Mouse (Mus musculus): ENCODE data around the gene C1ql3. TPM values are rescaled to one million over a fixed set of nuclear protein-coding genes. Genes with fewer than 3 reads are reported as not detected.
A peak's percentile ranks its signal among the peaks of the same experiment; 100 is the strongest.

Gene C1ql3
- total and polyA plus RNA-seq, 2 experiments from 2014 or later: 2.4 to 12.5 TPM

GRCm38 (mm10) chr2:13009261-13009972, 2.2 kb downstream of the C1ql3 start:
- no peaks in the 10 kb centered on the region for H3K9me3 ChIP-seq (ENCODE audit: low read length)
- no peak overlapping the region for H3K27ac ChIP-seq (ENCODE audit: low read depth, low read length)
- no peaks in the 10 kb centered on the region for H3K36me3 ChIP-seq (ENCODE audit: insufficient read depth, low read length)
- peak overlapping the region; percentile 100 for H3K4me2 ChIP-seq (ENCODE audit: low read depth, low read length, poor library complexity, severe bottlenecking)
- DNase-seq (ENCODE audit: low spot score) (peak; percentile 17), ATAC-seq (ENCODE audit: low FRiP score) (no peak)
- WGBS: 14% methylated on average over 18 of the region's 18 CpGs
- peak overlapping the region; percentile 53 for H3K4me3 ChIP-seq (ENCODE audit: low read depth, low read length)
- no peaks in the 10 kb centered on the region for H3K4me1 ChIP-seq (ENCODE audit: insufficient read depth, low read length)
- H3K9ac ChIP-seq (replicated peaks; ENCODE audit: low read length, poor library complexity, severe bottlenecking): peak overlapping the region; percentile 51; the same call in 1 of the 2 replicates
- H3K27me3 ChIP-seq (ENCODE audit: insufficient read depth, low read length): peaks cover 34% of the 10 kb centered on the region
- TF ChIP-seq CTCF (IDR thresholded peaks at IDR 0.05): no peak

DNA sequence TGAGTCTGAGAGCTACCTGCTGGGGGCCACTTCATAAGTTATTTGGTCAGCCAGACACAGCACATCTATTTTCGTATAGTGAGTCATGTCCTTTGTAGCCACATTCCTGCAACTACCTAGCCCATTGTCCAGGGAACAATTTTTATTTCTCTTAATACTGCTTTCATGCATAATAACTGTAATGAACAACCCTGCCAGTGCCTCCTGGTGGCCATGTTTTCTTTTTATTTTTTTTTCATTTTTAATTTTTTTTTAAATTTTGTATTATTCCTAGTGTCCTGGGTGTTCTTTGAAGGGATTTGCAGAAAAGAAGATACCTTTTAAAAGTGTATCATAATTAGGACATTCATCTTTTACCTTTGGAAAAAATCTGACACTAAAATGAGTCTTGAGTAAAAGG, 3.2 kb downstream of the C1ql3 start:
- no peak overlapping the region for H3K4me2 ChIP-seq (ENCODE audit: low read depth, low read length, poor library complexity, severe bottlenecking)
- no peaks in the 10 kb centered on the region for H3K4me1 ChIP-seq (ENCODE audit: insufficient read depth, low read length)
- peaks cover 34% of the 10 kb centered on the region for H3K27me3 ChIP-seq (ENCODE audit: insufficient read depth, low read length)
- 79% methylated on average over 1 of the region's 1 CpGs for WGBS
- no peaks in the 10 kb centered on the region for H3K36me3 ChIP-seq (ENCODE audit: insufficient read depth, low read length)
- no peak overlapping the region for H3K27ac ChIP-seq (ENCODE audit: low read depth, low read length)
- ATAC-seq (ENCODE audit: low FRiP score) (no peak), DNase-seq (ENCODE audit: low spot score) (no peak)
- TF ChIP-seq CTCF (IDR thresholded peaks at IDR 0.05): peak; percentile 43
- no peak overlapping the region for H3K9ac ChIP-seq (replicated peaks; ENCODE audit: low read length, poor library complexity, severe bottlenecking)
- no peaks in the 10 kb centered on the region for H3K9me3 ChIP-seq (ENCODE audit: low read length)
- H3K4me3 ChIP-seq (ENCODE audit: low read depth, low read length): no peak overlapping the region; the same call in 1 of the 2 replicates

DNA sequence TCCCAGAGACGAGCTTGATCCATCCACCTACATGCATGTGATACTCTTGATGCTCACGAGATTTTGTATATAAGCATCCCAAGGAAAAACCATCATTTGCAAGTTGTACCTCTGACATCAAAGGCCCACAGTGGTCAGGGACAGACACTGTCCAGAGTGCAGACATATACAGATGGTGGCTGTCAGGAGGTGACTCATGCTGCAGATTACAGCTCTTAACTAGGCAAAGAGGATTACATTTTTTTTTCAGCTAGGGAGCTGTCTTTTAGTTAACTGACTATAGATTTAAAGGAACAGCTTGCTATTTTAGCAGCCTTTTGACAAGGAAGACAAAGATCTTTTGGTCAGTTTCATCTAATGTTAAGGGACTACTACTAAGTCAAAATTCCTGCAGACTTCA, 11.6 kb downstream of the C1ql3 start:
- WGBS: 67% methylated on average over 2 of the region's 2 CpGs
- H3K9ac ChIP-seq (replicated peaks; ENCODE audit: low read length, poor library complexity, severe bottlenecking): no peak overlapping the region
- DNase-seq (ENCODE audit: low spot score): no peak

DNA sequence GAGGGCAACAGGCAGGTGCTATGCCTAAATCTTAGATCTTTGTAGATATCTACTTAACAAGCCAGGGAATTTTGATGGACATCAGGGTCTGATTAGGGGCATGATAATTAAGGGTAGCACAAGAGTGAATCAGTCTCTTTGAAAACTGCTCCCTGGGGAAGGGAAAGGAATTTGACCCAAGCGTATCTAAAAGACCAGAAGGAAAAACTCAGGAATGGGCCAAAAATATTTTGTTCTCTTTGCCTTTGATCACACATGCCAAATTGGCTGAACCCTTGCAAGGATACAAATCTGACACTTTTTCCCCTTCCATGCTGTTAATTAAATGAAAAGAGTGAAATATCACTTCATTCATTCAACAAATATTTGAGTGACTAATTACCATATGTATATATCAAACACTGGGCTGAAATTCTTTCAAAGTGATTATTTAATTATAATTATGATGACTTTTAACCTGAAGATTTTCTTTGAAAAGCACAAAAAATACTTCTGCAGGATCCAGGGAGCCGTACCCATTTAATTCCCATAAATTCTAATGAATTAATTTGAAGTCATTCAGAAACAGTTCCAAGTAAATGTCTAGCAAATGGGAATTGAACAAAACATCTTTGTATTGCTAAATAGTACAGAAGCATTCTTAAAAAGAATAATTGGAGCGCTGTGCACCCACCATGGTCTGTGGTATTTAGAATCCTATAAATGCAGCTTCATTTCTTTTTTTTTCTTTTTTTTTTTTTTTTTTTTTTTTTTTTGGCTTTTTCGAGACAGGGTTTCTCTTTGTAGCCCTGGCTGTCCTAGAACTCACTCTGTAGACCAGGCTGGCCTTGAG, 26.5 kb downstream of the C1ql3 start:
- Histone ChIP-seq H3K4me1 (ENCODE audit: insufficient read depth, low read length) (no peaks in the 10 kb centered on the region), H3K4me3 (ENCODE audit: low read depth, low read length) (no peak overlapping the region), H3K9me3 (ENCODE audit: low read length) (no peaks in the 10 kb centered on the region), H3K9ac (replicated peaks; ENCODE audit: low read length, poor library complexity, severe bottlenecking) (no peak overlapping the region), H3K4me2 (ENCODE audit: low read depth, low read length, poor library complexity, severe bottlenecking) (no peak overlapping the region), H3K27ac (ENCODE audit: low read depth, low read length) (no peak overlapping the region), H3K27me3 (ENCODE audit: insufficient read depth, low read length) (no peaks in the 10 kb centered on the region), H3K36me3 (ENCODE audit: insufficient read depth, low read length) (no peaks in the 10 kb centered on the region)
- no peak for TF ChIP-seq CTCF (IDR thresholded peaks at IDR 0.05)
- no peak for ATAC-seq (ENCODE audit: low FRiP score)
- WGBS: 77% methylated on average over 4 of the region's 4 CpGs
- DNase-seq (ENCODE audit: low spot score): no peak

More for the DNA sequence above, 11.6 kb downstream of the C1ql3 start:
- H3K36me3 ChIP-seq (ENCODE audit: insufficient read depth, low read length): no peaks in the 10 kb centered on the region
- H3K27me3 ChIP-seq (ENCODE audit: insufficient read depth, low read length): no peaks in the 10 kb centered on the region
- H3K9me3 ChIP-seq (ENCODE audit: low read length): no peaks in the 10 kb centered on the region
- no peak overlapping the region for H3K4me3 ChIP-seq (ENCODE audit: low read depth, low read length)
- no peak for ATAC-seq (ENCODE audit: low FRiP score)
- TF ChIP-seq CTCF (IDR thresholded peaks at IDR 0.05): no peak
- no peak overlapping the region for H3K27ac ChIP-seq (ENCODE audit: low read depth, low read length)
- H3K4me2 ChIP-seq (ENCODE audit: low read depth, low read length, poor library complexity, severe bottlenecking): no peak overlapping the region
- no peaks in the 10 kb centered on the region for H3K4me1 ChIP-seq (ENCODE audit: insufficient read depth, low read length)

DNA sequence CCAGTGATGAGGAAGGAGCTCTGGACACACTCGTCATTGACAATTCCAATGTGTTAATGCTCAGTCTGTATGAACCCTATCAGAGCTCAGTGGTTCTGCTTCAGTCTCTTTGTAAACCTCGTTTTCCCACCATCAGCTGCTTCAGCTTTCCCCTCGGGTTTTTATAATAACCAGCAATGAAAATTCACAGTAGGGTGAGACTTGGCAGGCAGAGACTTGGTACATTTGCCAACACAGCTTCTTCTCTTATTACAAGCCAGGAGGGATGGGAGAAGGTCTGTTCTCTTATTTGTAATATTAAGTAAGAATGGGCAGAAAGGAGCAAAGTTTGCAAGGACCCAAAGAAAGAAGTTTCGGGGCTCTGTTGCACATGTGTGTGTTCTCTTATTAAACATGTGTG, 32.8 kb downstream of the C1ql3 start:
- Histone ChIP-seq H3K27ac (ENCODE audit: low read depth, low read length) (no peak overlapping the region), H3K36me3 (ENCODE audit: insufficient read depth, low read length) (no peaks in the 10 kb centered on the region), H3K9me3 (ENCODE audit: low read length) (no peaks in the 10 kb centered on the region), H3K4me3 (ENCODE audit: low read depth, low read length) (no peak overlapping the region), H3K9ac (replicated peaks; ENCODE audit: low read length, poor library complexity, severe bottlenecking) (no peak overlapping the region), H3K4me1 (ENCODE audit: insufficient read depth, low read length) (no peaks in the 10 kb centered on the region), H3K4me2 (ENCODE audit: low read depth, low read length, poor library complexity, severe bottlenecking) (no peak overlapping the region), H3K27me3 (ENCODE audit: insufficient read depth, low read length) (no peaks in the 10 kb centered on the region)
- DNase-seq (ENCODE audit: low spot score): no peak
- ATAC-seq (ENCODE audit: low FRiP score): no peak
- TF ChIP-seq CTCF (IDR thresholded peaks at IDR 0.05): no peak
- 70% methylated on average over 4 of the region's 4 CpGs for WGBS

DNA sequence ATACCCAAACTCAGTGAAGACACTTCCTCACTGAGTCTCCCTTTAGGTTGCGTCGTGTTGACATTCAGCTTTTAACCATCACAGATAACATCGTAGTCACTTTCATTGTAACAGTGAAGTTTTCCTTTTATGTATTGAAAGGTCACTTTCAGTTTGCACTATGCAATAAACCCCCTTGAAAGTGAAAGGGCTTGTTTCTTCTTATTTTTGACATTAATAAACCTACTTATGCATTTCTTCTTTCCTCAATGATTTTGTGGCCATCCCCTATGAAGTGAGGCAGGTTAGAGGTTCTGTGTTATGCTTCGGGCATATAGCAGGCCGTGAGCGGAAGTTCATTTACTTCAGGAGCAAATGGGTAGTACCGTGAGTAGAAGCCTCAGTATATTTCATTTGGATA, 34.2 kb downstream of the C1ql3 start:
- no peak for DNase-seq (ENCODE audit: low spot score)
- H3K4me1 ChIP-seq (ENCODE audit: insufficient read depth, low read length): no peaks in the 10 kb centered on the region
- WGBS: 91% methylated on average over 7 of the region's 7 CpGs
- H3K4me3 ChIP-seq (ENCODE audit: low read depth, low read length): no peak overlapping the region
- H3K9me3 ChIP-seq (ENCODE audit: low read length): no peaks in the 10 kb centered on the region
- no peaks in the 10 kb centered on the region for H3K27me3 ChIP-seq (ENCODE audit: insufficient read depth, low read length)
- no peaks in the 10 kb centered on the region for H3K36me3 ChIP-seq (ENCODE audit: insufficient read depth, low read length)
- no peak overlapping the region for H3K9ac ChIP-seq (replicated peaks; ENCODE audit: low read length, poor library complexity, severe bottlenecking)
- H3K4me2 ChIP-seq (ENCODE audit: low read depth, low read length, poor library complexity, severe bottlenecking): no peak overlapping the region
- no peak overlapping the region for H3K27ac ChIP-seq (ENCODE audit: low read depth, low read length)
- no peak for ATAC-seq (ENCODE audit: low FRiP score)
- TF ChIP-seq CTCF (IDR thresholded peaks at IDR 0.05): no peak
